Mouse (Mus musculus): ENCODE measurements around the gene Mpeg1.

- no peak for TF ChIP-seq CTCF (IDR thresholded peaks at IDR 0.05; ENCODE audit: borderline replicate concordance, control insufficient read depth, extremely low read depth, insufficient read depth, low read length, poor library complexity)
- TF ChIP-seq POLR2A (IDR thresholded peaks at IDR 0.05; ENCODE audit: control insufficient read depth, extremely low read depth, insufficient read depth, low read length, poor library complexity) = no peak
Measured at GRCm38 (mm10) chr19:12498321-12498720, 37.7 kb downstream of the Mpeg1 start.
